Mouse (Mus musculus) embryonic facial prominence, embryonic 11.5 days (tissue): ENCODE measurements around the gene Med13l. TPM values are rescaled to one million over a fixed set of nuclear protein-coding genes. Genes with fewer than 3 reads are reported as not detected.
A peak's percentile ranks its signal among the peaks of the same experiment; 100 is the strongest.

Source experiments
- ATAC-seq: fragments of 200-750 bp; cut with Nextera tagmentation; replicated peaks from 2 replicates; pipeline ENCODE4 v1.8.0; 2017; ENCODE audit warnings: low read depth; ENCODE audit not compliant: insufficient number of reproducible peaks, low FRiP score, low TSS enrichment
- DNase-seq: peaks from one replicate; pipeline ENCODE4 v3.0.0-alpha.2; 2015; ENCODE audit warnings: low spot score
- H3K27ac ChIP-seq: fragments of 300-500 bp; sonication (generic); replicated peaks from 2 replicates; pipeline ENCODE4 v1.5.1; 2014; ENCODE audit warnings: mild to moderate bottlenecking, low read depth, low read length, control low read depth
- H3K27me3 ChIP-seq: fragments of 300-500 bp; sonication (generic); 2 replicates; pipeline ENCODE4 v1.6.1; 2014; ENCODE audit warnings: mild to moderate bottlenecking, low read length, moderate library complexity, mixed read lengths; ENCODE audit not compliant: control insufficient read depth, insufficient read depth
- H3K36me3 ChIP-seq: fragments of 300-500 bp; sonication (generic); replicated peaks from 2 replicates; pipeline ENCODE4 v1.6.1; 2014; ENCODE audit warnings: low read depth, mild to moderate bottlenecking, low read length, moderate library complexity, mixed read lengths; ENCODE audit not compliant: control insufficient read depth, insufficient read depth
- H3K4me1 ChIP-seq: fragments of 300-500 bp; sonication (generic); 2 replicates; pipeline ENCODE4 v1.6.1; 2014; ENCODE audit warnings: low read length, mixed read lengths; ENCODE audit not compliant: control insufficient read depth, insufficient read depth
- H3K4me2 ChIP-seq: fragments of 300-500 bp; sonication (generic); 2 replicates; pipeline ENCODE4 v1.6.1; 2014; ENCODE audit warnings: low read depth, mild to moderate bottlenecking, control low read depth, low read length, moderate library complexity
- H3K4me3 ChIP-seq: fragments of 300-500 bp; sonication (generic); 2 replicates; pipeline ENCODE4 v1.5.1; 2014; ENCODE audit warnings: low read depth, low read length, control low read depth
- H3K9ac ChIP-seq: fragments of 300-500 bp; sonication (generic); replicated peaks from 2 replicates; pipeline ENCODE4 v1.6.1; 2014; ENCODE audit warnings: mild to moderate bottlenecking, control low read depth, low read length
- H3K9me3 ChIP-seq: fragments of 300-500 bp; sonication (generic); replicated peaks from 2 replicates; pipeline ENCODE4 v1.6.1; 2016; ENCODE audit warnings: mild to moderate bottlenecking, low read length, inconsistent platforms, mixed read lengths; ENCODE audit not compliant: control insufficient read depth
- WGBS: fragments of 180-500 bp; shearing (Covaris S2); extraction: QIAGEN DNeasy Blood & Tissue Kit; methylation state at CpG from one replicate; pipeline ENCODE4 v1.1.7; 2014; 5-methylcytosine and 5-hydroxymethylcytosine counted together
- polyA plus RNA-seq: library from polyadenylated mRNA; unstranded; fragments of >200 nt; fragmentation: Nextera tagmentation; extraction: Ambion mirVana; gene quantifications from 2 replicates; pipeline ENCODE4 v1.2.1, GENCODE M21; 2014

Med13l gene
- polyA plus RNA-seq, 1 experiment from 2014 or later, result 10.1 TPM

GRCm38 (mm10) chr5:118556387-118556937 lies 4.0 kb upstream of the Med13l start:
- H3K27me3 ChIP-seq, result no peaks in the 10 kb centered on the region
- no peaks in the 10 kb centered on the region for H3K9me3 ChIP-seq
- no peak overlapping the region for H3K9ac ChIP-seq
- H3K27ac ChIP-seq, result no peak overlapping the region
- H3K4me3 ChIP-seq, result no peak overlapping the region
- DNase-seq, result no peak
- H3K4me2 ChIP-seq, result no peak overlapping the region
- H3K4me1 ChIP-seq, result peaks cover 2% of the 10 kb centered on the region; the same call in 1 of the 2 replicates
- ATAC-seq, result no peak
- WGBS, result 16% methylated on average over 12 of the region's 12 CpGs
- no peaks in the 10 kb centered on the region for H3K36me3 ChIP-seq

DNA sequence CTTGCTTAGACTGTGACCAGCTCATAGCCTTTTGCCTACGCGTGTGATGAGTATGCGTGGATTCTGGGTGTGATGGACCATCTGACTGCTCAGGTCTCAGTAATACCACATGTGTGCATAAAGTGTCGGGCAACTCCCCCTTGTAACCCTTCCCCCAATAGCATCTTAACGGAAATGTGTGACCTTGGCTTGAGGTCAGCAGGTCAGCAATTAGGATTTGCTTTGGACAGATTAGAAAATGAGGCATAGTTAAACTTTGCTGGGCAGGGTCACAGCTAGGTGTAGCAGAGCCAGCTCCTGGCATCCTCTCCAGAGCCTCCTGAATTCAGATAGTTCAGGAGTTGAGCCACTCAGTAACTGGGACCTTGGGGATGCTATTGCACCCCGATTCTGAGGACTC lies 1.6 kb upstream of the Med13l start:
- peak overlapping the region; percentile 97; the same call in 1 of the 2 replicates for H3K9ac ChIP-seq
- H3K4me2 ChIP-seq, result no peak overlapping the region
- no peaks in the 10 kb centered on the region for H3K27me3 ChIP-seq
- no peak overlapping the region for H3K4me3 ChIP-seq
- DNase-seq, result no peak
- no peaks in the 10 kb centered on the region for H3K36me3 ChIP-seq
- H3K27ac ChIP-seq, result no peak overlapping the region
- ATAC-seq, result no peak
- WGBS, result 45% methylated on average over 6 of the region's 6 CpGs
- no peaks in the 10 kb centered on the region for H3K9me3 ChIP-seq
- H3K4me1 ChIP-seq, result peaks cover 7% of the 10 kb centered on the region

GRCm38 (mm10) chr5:118559584-118560384 lies 695 bp upstream of the Med13l start:
- Histone ChIP-seq H3K9me3 (no peaks in the 10 kb centered on the region), H3K4me1 (peaks cover 7% of the 10 kb centered on the region), H3K27me3 (no peaks in the 10 kb centered on the region), H3K9ac (peak overlapping the region; percentile 97), H3K4me3 (peak overlapping the region; percentile 77), H3K27ac (peak overlapping the region; percentile 93), H3K36me3 (no peaks in the 10 kb centered on the region), H3K4me2 (peak overlapping the region; percentile 86)
- DNase-seq (peak; percentile 90), ATAC-seq (peak; percentile 85)
- WGBS, result under 1% methylated on average over 42 of the region's 101 CpGs

GRCm38 (mm10) chr5:118561086-118561987 lies 858 bp downstream of the Med13l start:
- no peaks in the 10 kb centered on the region for H3K9me3 ChIP-seq
- peak overlapping the region; percentile 77 for H3K4me3 ChIP-seq
- H3K4me1 ChIP-seq, result peaks cover 7% of the 10 kb centered on the region
- H3K27me3 ChIP-seq, result no peaks in the 10 kb centered on the region
- H3K27ac ChIP-seq, result peak overlapping the region; percentile 93
- no peaks in the 10 kb centered on the region for H3K36me3 ChIP-seq
- under 1% methylated on average over 57 of the region's 59 CpGs for WGBS
- peak overlapping the region; percentile 97 for H3K9ac ChIP-seq
- ATAC-seq (no peak), DNase-seq (peak; percentile 55)
- H3K4me2 ChIP-seq, result peak overlapping the region; percentile 82

- H3K36me3 ChIP-seq, result no peaks in the 10 kb centered on the region
- H3K27ac ChIP-seq, result no peak overlapping the region
- no peaks in the 10 kb centered on the region for H3K27me3 ChIP-seq
- no peaks in the 10 kb centered on the region for H3K9me3 ChIP-seq
- H3K4me3 ChIP-seq, result peak overlapping the region; percentile 77
- WGBS, result 47% methylated on average over 3 of the region's 3 CpGs
- no peak overlapping the region for H3K9ac ChIP-seq
- DNase-seq (no peak), ATAC-seq (no peak)
- H3K4me1 ChIP-seq, result peaks cover 8% of the 10 kb centered on the region
- H3K4me2 ChIP-seq, result peak overlapping the region; percentile 82
Measured at GRCm38 (mm10) chr5:118562206-118562605, 1.7 kb downstream of the Med13l start.

GRCm38 (mm10) chr5:118563590-118563989 lies 3.1 kb downstream of the Med13l start:
- Histone ChIP-seq H3K36me3 (no peaks in the 10 kb centered on the region), H3K4me1 (peaks cover 10% of the 10 kb centered on the region), H3K27ac (no peak overlapping the region), H3K4me2 (no peak overlapping the region; the same call in 1 of the 2 replicates), H3K9me3 (no peaks in the 10 kb centered on the region), H3K4me3 (no peak overlapping the region), H3K27me3 (no peaks in the 10 kb centered on the region), H3K9ac (no peak overlapping the region)
- DNase-seq, result no peak
- ATAC-seq, result no peak
- 11% methylated on average over 6 of the region's 6 CpGs for WGBS

GRCm38 (mm10) chr5:118567395-118567794 lies 6.9 kb downstream of the Med13l start:
- Histone ChIP-seq H3K27ac (no peak overlapping the region), H3K4me3 (no peak overlapping the region), H3K9me3 (no peaks in the 10 kb centered on the region), H3K4me1 (peaks cover 11% of the 10 kb centered on the region), H3K36me3 (no peaks in the 10 kb centered on the region), H3K4me2 (no peak overlapping the region), H3K9ac (no peak overlapping the region), H3K27me3 (no peaks in the 10 kb centered on the region)
- WGBS, result 22% methylated on average over 7 of the region's 7 CpGs
- DNase-seq (no peak), ATAC-seq (no peak)
